Mouse (Mus musculus): ENCODE data around the gene Dvl3. TPM values are rescaled to one million over a fixed set of nuclear protein-coding genes. Genes with fewer than 3 reads are reported as not detected.

The Dvl3 gene
- 16.9 TPM for polyA plus RNA-seq (2014; fragmentation: Illumina TruSeq; extraction: RNeasy Lipid Tissue Mini Kit (QIAGEN cat#74804); ENCODE audit: low replicate concordance)

GRCm38 (mm10) chr16:20516726-20517201 lies at the start of gene Dvl3:
Gene Dvl3 (plus strand): TSS chr16:20516982.

DNA sequence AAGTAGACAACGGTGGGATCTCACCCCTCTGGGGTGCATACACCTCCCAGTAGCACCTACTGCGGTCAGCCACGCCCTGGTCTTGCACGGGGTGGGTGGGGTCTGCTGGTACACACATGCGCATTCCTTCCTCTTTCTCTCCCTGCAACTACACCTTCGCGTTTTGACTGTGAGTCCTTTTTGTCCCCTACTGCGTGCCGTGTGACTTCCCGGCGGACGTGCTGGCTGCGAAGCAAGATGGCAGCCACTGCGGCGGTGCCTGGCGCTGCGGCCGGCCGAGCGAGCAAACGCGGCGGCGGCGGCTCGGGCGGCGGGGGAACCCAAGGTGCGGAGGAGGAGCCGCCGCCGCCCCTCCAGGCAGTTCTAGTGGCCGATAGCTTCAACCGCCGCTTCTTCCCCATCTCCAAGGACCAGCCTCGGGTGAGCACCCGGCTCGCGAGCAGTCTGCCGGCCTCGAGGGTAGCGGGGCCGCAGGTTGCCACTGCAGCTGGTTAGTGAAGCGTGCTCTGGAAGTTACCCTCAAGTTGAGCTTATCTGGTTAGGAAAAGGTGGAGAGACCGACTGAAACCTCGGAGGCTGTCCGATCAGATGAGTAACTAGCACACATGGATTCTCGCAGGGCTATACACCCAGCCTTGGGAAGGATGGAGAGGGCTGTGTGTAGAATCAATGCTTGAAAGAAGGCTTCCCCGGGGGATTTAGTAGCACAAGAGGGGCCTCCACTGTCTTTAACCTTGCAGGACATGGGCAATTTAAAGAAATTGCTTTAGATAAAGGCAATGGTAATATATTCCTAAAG lies 17.9 kb upstream of the Dvl3 start, which contains the start of gene Eif2b5:
TSS of gene Eif2b5 (plus strand) at position 141 of the 799 bp plus-strand sequence.

DNA sequence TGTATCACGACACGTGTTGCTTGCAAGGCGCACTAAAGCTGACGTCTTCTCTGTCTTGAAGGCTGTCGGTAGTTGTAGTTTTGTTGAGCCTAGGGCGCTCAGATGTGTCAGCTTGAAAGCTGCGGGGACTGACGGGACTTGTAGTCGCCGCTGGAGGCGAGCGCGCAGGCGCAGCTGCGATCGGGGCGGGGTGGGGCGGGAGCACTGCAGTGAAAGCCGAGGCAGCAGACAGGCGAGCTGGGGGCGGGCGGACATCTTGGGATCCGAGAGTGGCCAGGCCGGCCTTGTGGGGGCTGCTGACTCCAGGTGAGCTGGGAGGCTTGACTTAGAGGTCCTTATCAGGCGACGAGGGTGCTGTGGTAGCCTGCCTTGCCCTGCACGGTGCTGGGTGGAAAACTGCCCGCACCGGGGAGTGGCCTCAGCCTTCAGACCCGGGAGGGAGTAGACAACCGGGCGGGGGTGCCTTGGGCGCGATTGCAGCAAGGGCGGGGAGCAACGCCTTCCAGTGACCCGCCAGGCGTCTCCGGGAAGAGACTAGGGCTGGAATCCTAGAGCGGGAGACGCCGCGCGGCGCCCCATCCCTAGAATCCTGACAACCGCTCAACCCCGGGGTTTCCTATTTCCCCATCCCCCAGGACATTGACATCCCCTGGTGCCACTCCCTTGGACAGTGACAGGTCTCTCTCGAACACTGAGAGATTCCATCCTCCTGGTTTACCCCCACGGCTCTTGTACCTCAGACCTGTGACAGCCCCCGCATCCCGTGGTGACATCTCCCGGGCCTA lies 18.7 kb downstream of the Dvl3 start, which contains the start of gene Ap2m1:
TSS of gene Ap2m1 (plus strand) at position 183 of the 785 bp plus-strand sequence.

DNA sequence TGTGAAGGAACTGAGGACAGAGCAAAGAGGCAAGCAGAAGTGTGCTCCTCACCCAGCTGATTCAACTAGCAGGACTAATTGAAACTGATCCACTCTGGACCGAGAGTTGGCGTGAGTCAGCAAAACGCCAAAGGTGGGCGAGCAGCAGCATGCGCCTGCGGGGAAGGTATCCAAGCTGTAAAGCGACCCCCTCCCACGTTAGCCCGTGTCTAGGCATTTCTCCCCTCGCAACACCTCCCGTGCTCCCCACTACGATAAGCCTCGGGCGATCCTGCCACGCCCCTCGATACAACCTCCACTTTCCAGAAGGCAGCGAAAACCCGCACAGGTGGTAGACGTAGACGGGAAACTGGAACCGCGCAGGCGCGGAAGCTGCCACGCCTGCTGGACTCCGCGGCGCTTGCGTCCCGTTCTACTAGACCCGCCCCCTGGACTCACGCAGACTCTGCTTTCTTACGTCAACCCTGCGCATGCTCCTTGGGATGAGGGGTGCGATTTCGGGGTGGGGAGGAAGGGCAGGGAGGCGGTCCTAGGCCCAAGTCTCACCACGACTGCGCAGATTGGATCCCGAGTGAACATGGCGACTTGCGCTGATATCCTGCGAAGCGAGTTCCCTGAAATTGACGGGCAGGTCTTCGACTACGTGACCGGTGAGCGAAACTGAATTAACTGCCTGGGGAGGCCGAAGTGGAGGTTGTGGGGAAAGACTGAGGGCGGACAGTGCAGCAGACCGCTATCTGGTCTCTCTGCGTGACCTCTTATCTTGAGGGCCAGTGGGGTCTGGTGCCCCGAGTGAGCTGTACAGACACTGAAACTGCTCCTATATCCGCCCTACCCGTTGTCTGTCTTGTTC lies 31.5 kb downstream of the Dvl3 start, which contains the start of gene Abcf3:
TSS of gene Abcf3 (plus strand) at position 482 of the 853 bp plus-strand sequence.

Other genes starting within 250 kb of the Dvl3 start
- gene Parl, start 214.6 kb upstream of the Dvl3 start, polyA plus RNA-seq (2014; fragmentation: Illumina TruSeq; extraction: RNeasy Lipid Tissue Mini Kit (QIAGEN cat#74804); ENCODE audit: low replicate concordance): 48.7 TPM
- gene Cyp2ab1, start 191.6 kb upstream of the Dvl3 start, polyA plus RNA-seq (2014; fragmentation: Illumina TruSeq; extraction: RNeasy Lipid Tissue Mini Kit (QIAGEN cat#74804); ENCODE audit: low replicate concordance): 0.15 TPM
- gene Abcc5, start 90.6 kb upstream of the Dvl3 start, polyA plus RNA-seq (2014; fragmentation: Illumina TruSeq; extraction: RNeasy Lipid Tissue Mini Kit (QIAGEN cat#74804); ENCODE audit: low replicate concordance): 18.2 TPM
- gene Eif2b5, start 18.2 kb upstream of the Dvl3 start, polyA plus RNA-seq (2014; fragmentation: Illumina TruSeq; extraction: RNeasy Lipid Tissue Mini Kit (QIAGEN cat#74804); ENCODE audit: low replicate concordance): 4.0 TPM
- gene Ap2m1, start 18.5 kb downstream of the Dvl3 start, polyA plus RNA-seq (2014; fragmentation: Illumina TruSeq; extraction: RNeasy Lipid Tissue Mini Kit (QIAGEN cat#74804); ENCODE audit: low replicate concordance): 90.7 TPM
- gene Abcf3, start 31.6 kb downstream of the Dvl3 start, polyA plus RNA-seq (2014; fragmentation: Illumina TruSeq; extraction: RNeasy Lipid Tissue Mini Kit (QIAGEN cat#74804); ENCODE audit: low replicate concordance): 6.6 TPM
- 0.41 TPM for gene Vwa5b2, start 72.5 kb downstream of the Dvl3 start, polyA plus RNA-seq (2014; fragmentation: Illumina TruSeq; extraction: RNeasy Lipid Tissue Mini Kit (QIAGEN cat#74804); ENCODE audit: low replicate concordance)
- not detected for gene Eef1akmt4, start 94.6 kb downstream of the Dvl3 start, polyA plus RNA-seq (2014; fragmentation: Illumina TruSeq; extraction: RNeasy Lipid Tissue Mini Kit (QIAGEN cat#74804); ENCODE audit: low replicate concordance)
- gene Gm49333, start 94.6 kb downstream of the Dvl3 start, polyA plus RNA-seq (2014; fragmentation: Illumina TruSeq; extraction: RNeasy Lipid Tissue Mini Kit (QIAGEN cat#74804); ENCODE audit: low replicate concordance): not detected
- gene Alg3, start 94.8 kb downstream of the Dvl3 start, polyA plus RNA-seq (2014; fragmentation: Illumina TruSeq; extraction: RNeasy Lipid Tissue Mini Kit (QIAGEN cat#74804); ENCODE audit: low replicate concordance): 2.8 TPM
- gene Camk2n2, start 104.3 kb downstream of the Dvl3 start, polyA plus RNA-seq (2014; fragmentation: Illumina TruSeq; extraction: RNeasy Lipid Tissue Mini Kit (QIAGEN cat#74804); ENCODE audit: low replicate concordance): not detected
- not detected for gene Ece2, start 112.8 kb downstream of the Dvl3 start, polyA plus RNA-seq (2014; fragmentation: Illumina TruSeq; extraction: RNeasy Lipid Tissue Mini Kit (QIAGEN cat#74804); ENCODE audit: low replicate concordance)
- 40.4 TPM for gene Psmd2, start 134.7 kb downstream of the Dvl3 start, polyA plus RNA-seq (2014; fragmentation: Illumina TruSeq; extraction: RNeasy Lipid Tissue Mini Kit (QIAGEN cat#74804); ENCODE audit: low replicate concordance)
- 95.9 TPM for gene Eif4g1, start 151.3 kb downstream of the Dvl3 start, polyA plus RNA-seq (2014; fragmentation: Illumina TruSeq; extraction: RNeasy Lipid Tissue Mini Kit (QIAGEN cat#74804); ENCODE audit: low replicate concordance)
- not detected for gene Fam131a, start 176.3 kb downstream of the Dvl3 start, polyA plus RNA-seq (2014; fragmentation: Illumina TruSeq; extraction: RNeasy Lipid Tissue Mini Kit (QIAGEN cat#74804); ENCODE audit: low replicate concordance)
- gene Polr2h, start 200.7 kb downstream of the Dvl3 start, polyA plus RNA-seq (2014; fragmentation: Illumina TruSeq; extraction: RNeasy Lipid Tissue Mini Kit (QIAGEN cat#74804); ENCODE audit: low replicate concordance): 17.3 TPM
- gene Clcn2, start 200.8 kb downstream of the Dvl3 start, polyA plus RNA-seq (2014; fragmentation: Illumina TruSeq; extraction: RNeasy Lipid Tissue Mini Kit (QIAGEN cat#74804); ENCODE audit: low replicate concordance): 2.5 TPM
- not detected for gene Chrd, start 216.1 kb downstream of the Dvl3 start, polyA plus RNA-seq (2014; fragmentation: Illumina TruSeq; extraction: RNeasy Lipid Tissue Mini Kit (QIAGEN cat#74804); ENCODE audit: low replicate concordance)
- 0.22 TPM for gene Thpo, start 217.5 kb downstream of the Dvl3 start, polyA plus RNA-seq (2014; fragmentation: Illumina TruSeq; extraction: RNeasy Lipid Tissue Mini Kit (QIAGEN cat#74804); ENCODE audit: low replicate concordance)